Mouse (Mus musculus) liver, adult (tissue): ENCODE data around the gene Nop56.

Source experiments
- GATA4 ChIP-seq: IDR thresholded peaks from 2 replicates; pipeline ENCODE4 v1.6.1; 2014; ENCODE audit warnings: mild to moderate bottlenecking, low read length; ENCODE audit not compliant: insufficient replicate concordance

Gene Nop56

GRCm38 (mm10) chr2:130274149-130274861 is at the start of gene Nop56:
TSS of gene Nop56 (plus strand) at chr2:130274430.
- TF ChIP-seq GATA4 = peak; percentile 7; the same call in 1 of the 2 replicates

DNA sequence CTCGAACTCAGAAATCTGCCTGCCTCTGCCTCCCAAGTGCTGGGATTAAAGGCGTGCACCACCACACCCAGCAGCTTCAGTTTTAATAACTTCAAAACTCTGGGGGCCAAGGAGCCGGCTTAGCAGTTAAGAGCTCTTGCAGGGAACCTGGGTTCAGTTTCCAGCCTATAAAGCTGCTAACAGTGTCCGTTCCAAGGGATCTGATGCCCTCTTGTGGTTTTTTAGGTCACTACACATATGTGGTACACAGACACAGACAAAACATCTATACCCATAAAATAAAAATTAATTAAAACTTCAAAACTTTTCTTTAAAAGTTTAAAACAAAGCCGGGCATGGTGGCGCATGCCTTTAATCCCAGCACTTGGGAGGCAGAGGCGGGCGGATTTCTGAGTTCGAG is 27.3 kb upstream of the Nop56 start:
- TF ChIP-seq GATA4 = no peak

GRCm38 (mm10) chr2:130248226-130248625 is 26.0 kb upstream of the Nop56 start:
- no peak for TF ChIP-seq GATA4

GRCm38 (mm10) chr2:130256762-130257161 is 17.5 kb upstream of the Nop56 start:
- no peak for TF ChIP-seq GATA4

- TF ChIP-seq GATA4 = no peak
These were observed 13.4 kb upstream of the Nop56 start for GRCm38 (mm10) chr2:130260822-130261221.

GRCm38 (mm10) chr2:130261914-130262313 is 12.3 kb upstream of the Nop56 start:
- TF ChIP-seq GATA4 = no peak

DNA sequence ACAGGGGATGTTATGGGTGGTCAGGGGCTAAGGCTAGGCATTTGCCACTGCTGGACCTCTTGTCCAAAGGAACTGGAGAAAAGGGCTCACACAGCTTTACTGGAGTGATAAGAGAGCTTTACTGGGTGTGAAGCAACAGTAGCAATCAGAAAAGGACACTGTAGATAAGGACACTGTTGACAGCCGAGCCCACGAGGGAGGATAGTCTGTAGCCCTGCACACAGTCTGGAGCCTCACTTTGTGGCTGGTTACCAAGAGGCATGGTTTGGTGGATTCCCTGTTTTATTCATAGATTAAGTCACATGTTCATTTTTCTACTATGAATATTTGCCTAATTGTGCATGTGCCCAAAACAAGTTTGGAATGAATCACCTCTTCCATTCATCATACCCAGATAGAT is 11.8 kb upstream of the Nop56 start:
- TF ChIP-seq GATA4 = no peak

DNA sequence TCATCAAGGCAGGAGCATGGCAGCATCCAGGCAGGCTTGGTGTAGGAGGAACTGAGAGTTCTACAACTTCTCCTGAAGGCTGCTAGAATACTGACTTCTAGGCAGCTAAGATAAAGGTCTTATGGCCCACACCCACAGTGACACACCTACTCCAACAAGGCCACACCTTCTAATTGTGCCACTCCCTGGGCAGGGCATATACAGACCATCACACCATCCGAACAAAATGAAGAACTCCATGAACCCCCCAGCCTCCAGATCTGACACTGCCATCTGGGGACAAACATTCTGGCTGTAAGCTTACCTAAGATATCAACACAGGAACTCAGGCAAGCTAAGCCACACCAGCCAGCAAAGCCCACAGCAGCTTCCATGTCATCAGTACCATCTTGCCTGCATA is 8.7 kb upstream of the Nop56 start:
- no peak for TF ChIP-seq GATA4

DNA sequence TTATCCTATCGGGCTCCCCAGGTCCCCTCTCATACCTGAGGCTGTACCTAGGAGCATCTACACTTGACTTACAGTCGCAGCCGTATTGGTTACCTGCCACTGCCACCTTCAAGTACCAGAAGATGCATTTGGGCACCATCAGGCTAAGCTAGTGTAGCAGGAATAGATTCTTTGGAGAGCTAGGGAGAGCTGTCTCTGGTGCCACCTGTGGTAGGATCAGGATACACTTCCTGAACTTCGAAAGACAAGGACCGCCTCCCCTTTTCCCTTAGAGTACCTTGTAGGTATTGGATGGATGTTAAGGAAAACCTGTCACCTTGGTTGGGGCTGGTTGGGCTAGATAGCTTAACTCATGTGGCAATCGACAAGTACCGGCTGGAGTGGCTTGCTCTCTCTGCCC is 6.2 kb upstream of the Nop56 start:
- TF ChIP-seq GATA4 = no peak

DNA sequence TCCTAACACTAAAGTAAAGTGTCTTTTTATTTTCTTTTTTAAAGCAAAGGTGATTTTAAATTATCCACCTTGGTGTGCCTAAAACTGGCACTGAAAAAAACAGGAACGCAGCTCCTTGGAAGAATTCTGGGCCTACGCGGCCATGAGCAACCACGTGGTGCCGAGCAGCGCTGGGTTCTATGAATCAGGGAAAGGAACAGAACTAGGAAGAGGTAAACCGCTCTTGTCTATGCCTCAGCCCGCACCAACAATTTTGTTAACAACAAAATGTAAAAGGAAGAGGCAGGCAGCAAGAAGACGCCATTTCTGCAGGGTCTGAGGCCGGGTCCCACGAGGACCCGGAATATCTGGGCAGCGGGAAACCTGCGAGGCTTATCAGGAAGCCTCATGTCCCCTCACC is 498 bp upstream of the Nop56 start:
- no peak for TF ChIP-seq GATA4

- no peak for TF ChIP-seq GATA4
These were observed 632 bp downstream of the Nop56 start for GRCm38 (mm10) chr2:130274862-130275261.

GRCm38 (mm10) chr2:130275649-130276048 is 1.4 kb downstream of the Nop56 start:
- no peak for TF ChIP-seq GATA4

DNA sequence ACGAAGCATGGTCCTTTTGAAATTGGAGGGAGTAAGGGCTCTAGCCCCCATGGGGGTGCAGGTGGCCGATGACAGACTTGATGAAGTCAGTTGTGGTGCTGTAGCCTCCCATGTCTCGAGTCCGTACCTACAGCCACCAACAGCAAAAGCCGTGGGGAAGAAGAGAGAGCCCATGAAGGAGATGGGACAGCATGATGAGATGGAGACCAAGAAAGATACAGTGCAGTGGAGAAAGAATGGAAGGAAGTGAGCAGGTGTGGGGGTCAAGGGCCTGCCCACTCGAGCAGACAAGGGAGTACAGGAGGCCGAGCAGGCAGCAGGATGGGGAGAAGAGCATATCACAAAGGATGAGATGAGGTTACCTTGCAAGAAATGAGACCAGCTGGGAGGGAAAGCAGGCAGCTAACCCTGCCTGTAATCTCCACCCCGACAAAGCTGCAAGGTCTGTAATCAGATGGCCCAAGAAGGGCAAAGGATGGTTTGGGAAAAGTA is 5.4 kb downstream of the Nop56 start:
- TF ChIP-seq GATA4 = no peak

DNA sequence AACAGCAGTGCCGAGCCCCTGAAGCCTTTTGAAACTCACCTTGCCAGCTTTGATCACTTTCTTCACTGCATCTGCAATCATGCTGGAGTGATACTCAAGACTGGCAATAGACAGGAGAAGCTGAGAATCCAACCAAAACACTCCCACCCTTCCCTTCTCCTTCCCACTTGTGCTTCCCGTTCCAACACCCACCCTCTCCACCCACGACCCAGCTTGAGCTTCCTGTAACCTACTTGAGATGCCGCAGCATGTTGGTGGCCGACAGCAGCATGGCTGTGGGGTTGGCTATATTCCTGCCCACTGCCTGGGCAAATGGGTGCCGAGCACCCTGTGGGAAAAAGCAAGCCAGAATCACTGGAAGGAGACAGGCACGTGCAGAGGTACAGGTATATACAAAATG is 6.0 kb downstream of the Nop56 start:
- TF ChIP-seq GATA4 = no peak

DNA sequence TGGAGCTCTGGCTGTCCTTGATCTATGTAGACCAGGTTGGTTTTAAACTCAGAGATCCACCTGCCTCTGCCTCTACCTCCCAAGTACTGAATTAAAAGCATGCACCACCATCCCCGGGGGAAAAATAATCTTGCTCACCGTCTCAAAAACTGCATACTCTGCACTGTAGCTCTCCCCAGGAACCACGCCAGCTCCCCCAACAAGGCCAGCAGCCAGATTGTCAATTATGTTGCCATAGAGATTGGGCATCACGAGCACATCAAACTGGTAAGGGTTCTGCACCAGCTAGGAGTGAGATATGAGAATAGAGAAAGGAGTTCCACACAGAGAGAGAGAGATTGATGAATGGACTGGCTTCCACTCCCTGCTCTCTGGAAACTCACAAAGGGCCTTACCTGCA is 6.6 kb downstream of the Nop56 start:
- no peak for TF ChIP-seq GATA4

DNA sequence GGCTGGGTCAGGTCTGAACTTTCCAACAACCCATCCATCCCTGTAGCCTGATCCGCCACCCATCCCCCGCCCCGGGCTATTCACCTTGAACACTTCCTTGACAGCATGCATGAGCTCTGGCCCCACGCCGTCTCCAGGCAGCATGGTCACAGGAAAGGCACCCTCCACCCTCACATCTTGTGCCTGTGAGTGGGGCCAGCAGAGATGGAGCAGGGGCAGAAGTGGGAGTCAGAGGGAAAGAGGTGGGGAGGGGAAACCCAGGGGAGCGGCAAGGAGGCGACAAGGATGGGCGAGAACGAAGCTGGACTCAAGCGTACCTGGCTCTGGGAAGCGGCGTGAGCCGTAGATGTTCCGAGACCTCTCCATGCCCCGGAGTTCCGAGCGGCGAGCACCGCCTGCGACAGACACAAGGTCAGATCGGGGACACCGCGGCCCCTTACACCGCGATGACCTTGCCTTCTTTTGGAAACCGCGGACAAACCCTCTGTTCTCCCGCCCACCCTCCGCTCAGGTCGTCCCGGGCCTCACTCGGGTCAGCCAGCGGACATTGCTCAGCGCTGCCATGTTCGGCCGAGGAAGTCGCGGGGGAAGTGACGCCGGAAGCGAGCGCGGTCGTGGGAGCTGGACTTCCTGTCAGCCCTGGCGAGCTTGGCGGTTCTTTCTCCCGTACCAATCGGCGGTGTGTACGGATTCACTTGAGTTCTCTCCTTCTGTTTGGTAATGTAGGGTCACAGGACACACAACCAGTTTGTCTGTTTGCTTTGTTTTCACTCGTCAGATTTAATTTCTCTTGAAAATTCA is 9.8 kb downstream of the Nop56 start, which contains the start of gene Idh3b:
TSS of gene Idh3b (minus strand) at position 694 of the 801 bp plus-strand sequence.
- no peak for TF ChIP-seq GATA4
